Mouse (Mus musculus): Measurements from ENCODE around the gene Usp12. TPM values are rescaled to one million over a fixed set of nuclear protein-coding genes. Genes with fewer than 3 reads are reported as not detected.

Usp12 gene
- polyA plus RNA-seq, 1 experiment from 2014 or later: 14.0 TPM

GRCm38 (mm10) chr5:146776988-146777639 is 17.7 kb downstream of the Usp12 start:
- H3K27ac ChIP-seq (replicated peaks; ENCODE audit: low read depth, low read length): no peak overlapping the region
- no peaks in the 10 kb centered on the region for H3K36me3 ChIP-seq (ENCODE audit: control insufficient read depth, insufficient read depth, low read length)
- WGBS: 82% methylated on average over 13 of the region's 13 CpGs
- H3K27me3 ChIP-seq (replicated peaks; ENCODE audit: control insufficient read depth, insufficient read depth, low read length): no peaks in the 10 kb centered on the region
- no peak for DNase-seq (ENCODE audit: low spot score)
- H3K4me1 ChIP-seq (ENCODE audit: control insufficient read depth, insufficient read depth, low read length): no peaks in the 10 kb centered on the region
- ATAC-seq (ENCODE audit: low read depth): no peak
- H3K9ac ChIP-seq (ENCODE audit: low read depth, low read length): no peak overlapping the region
- H3K4me2 ChIP-seq (ENCODE audit: low read depth, low read length): no peak overlapping the region
- H3K4me3 ChIP-seq (ENCODE audit: low read depth, low read length): no peak overlapping the region
- no peaks in the 10 kb centered on the region for H3K9me3 ChIP-seq (ENCODE audit: control insufficient read depth, low read length)

GRCm38 (mm10) chr5:146771982-146772381 is 22.8 kb downstream of the Usp12 start:
- H3K4me2 ChIP-seq (ENCODE audit: low read depth, low read length): no peak overlapping the region
- H3K4me3 ChIP-seq (ENCODE audit: low read depth, low read length): no peak overlapping the region
- DNase-seq (ENCODE audit: low spot score) (no peak), ATAC-seq (ENCODE audit: low read depth) (no peak)
- WGBS: 45% methylated on average over 11 of the region's 11 CpGs
- H3K9ac ChIP-seq (ENCODE audit: low read depth, low read length): no peak overlapping the region
- H3K9me3 ChIP-seq (ENCODE audit: control insufficient read depth, low read length): no peaks in the 10 kb centered on the region
- 0 out of 2 replicates have a peak, but pooled peaks cover 17% of the 10 kb centered on the region for H3K36me3 ChIP-seq (ENCODE audit: control insufficient read depth, insufficient read depth, low read length)
- no peaks in the 10 kb centered on the region for H3K27me3 ChIP-seq (replicated peaks; ENCODE audit: control insufficient read depth, insufficient read depth, low read length)
- no peaks in the 10 kb centered on the region for H3K4me1 ChIP-seq (ENCODE audit: control insufficient read depth, insufficient read depth, low read length)
- no peak overlapping the region for H3K27ac ChIP-seq (replicated peaks; ENCODE audit: low read depth, low read length)

- DNase-seq (ENCODE audit: low spot score) (no peak), ATAC-seq (ENCODE audit: low read depth) (no peak)
- Histone ChIP-seq H3K4me2 (ENCODE audit: low read depth, low read length) (no peak overlapping the region), H3K27me3 (replicated peaks; ENCODE audit: control insufficient read depth, insufficient read depth, low read length) (no peaks in the 10 kb centered on the region), H3K9ac (ENCODE audit: low read depth, low read length) (no peak overlapping the region), H3K36me3 (ENCODE audit: control insufficient read depth, insufficient read depth, low read length) (0 out of 2 replicates have a peak, but pooled peaks cover 24% of the 10 kb centered on the region), H3K4me3 (ENCODE audit: low read depth, low read length) (no peak overlapping the region), H3K27ac (replicated peaks; ENCODE audit: low read depth, low read length) (no peak overlapping the region), H3K4me1 (ENCODE audit: control insufficient read depth, insufficient read depth, low read length) (no peaks in the 10 kb centered on the region), H3K9me3 (ENCODE audit: control insufficient read depth, low read length) (no peaks in the 10 kb centered on the region)
- 69% methylated on average over 15 of the region's 15 CpGs for WGBS
Observed at GRCm38 (mm10) chr5:146770002-146770848, 24.6 kb downstream of the Usp12 start.

- no peak overlapping the region for H3K4me2 ChIP-seq (ENCODE audit: low read depth, low read length)
- H3K9me3 ChIP-seq (ENCODE audit: control insufficient read depth, low read length): no peaks in the 10 kb centered on the region
- no peak overlapping the region for H3K9ac ChIP-seq (ENCODE audit: low read depth, low read length)
- peaks cover 54% of the 10 kb centered on the region for H3K36me3 ChIP-seq (ENCODE audit: control insufficient read depth, insufficient read depth, low read length)
- H3K4me1 ChIP-seq (ENCODE audit: control insufficient read depth, insufficient read depth, low read length): no peaks in the 10 kb centered on the region
- no peak overlapping the region for H3K4me3 ChIP-seq (ENCODE audit: low read depth, low read length)
- ATAC-seq (ENCODE audit: low read depth): no peak
- no peak overlapping the region for H3K27ac ChIP-seq (replicated peaks; ENCODE audit: low read depth, low read length)
- 86% methylated on average over 5 of the region's 5 CpGs for WGBS
- no peak for DNase-seq (ENCODE audit: low spot score)
- H3K27me3 ChIP-seq (replicated peaks; ENCODE audit: control insufficient read depth, insufficient read depth, low read length): no peaks in the 10 kb centered on the region
Observed at GRCm38 (mm10) chr5:146765791-146766190, 29.0 kb downstream of the Usp12 start.

- H3K27me3 ChIP-seq (replicated peaks; ENCODE audit: control insufficient read depth, insufficient read depth, low read length): no peaks in the 10 kb centered on the region
- no peak overlapping the region for H3K27ac ChIP-seq (replicated peaks; ENCODE audit: low read depth, low read length)
- H3K4me2 ChIP-seq (ENCODE audit: low read depth, low read length): no peak overlapping the region
- DNase-seq (ENCODE audit: low spot score) (no peak), ATAC-seq (ENCODE audit: low read depth) (no peak)
- peaks cover 51% of the 10 kb centered on the region for H3K36me3 ChIP-seq (ENCODE audit: control insufficient read depth, insufficient read depth, low read length)
- no peaks in the 10 kb centered on the region for H3K9me3 ChIP-seq (ENCODE audit: control insufficient read depth, low read length)
- no peak overlapping the region for H3K4me3 ChIP-seq (ENCODE audit: low read depth, low read length)
- 84% methylated on average over 6 of the region's 6 CpGs for WGBS
- no peak overlapping the region for H3K9ac ChIP-seq (ENCODE audit: low read depth, low read length)
- H3K4me1 ChIP-seq (ENCODE audit: control insufficient read depth, insufficient read depth, low read length): no peaks in the 10 kb centered on the region
Observed at GRCm38 (mm10) chr5:146759159-146759558, 35.6 kb downstream of the Usp12 start.

- H3K36me3 ChIP-seq (ENCODE audit: control insufficient read depth, insufficient read depth, low read length): peaks cover 56% of the 10 kb centered on the region
- H3K4me1 ChIP-seq (ENCODE audit: control insufficient read depth, insufficient read depth, low read length): no peaks in the 10 kb centered on the region
- no peak overlapping the region for H3K4me3 ChIP-seq (ENCODE audit: low read depth, low read length)
- no peaks in the 10 kb centered on the region for H3K27me3 ChIP-seq (replicated peaks; ENCODE audit: control insufficient read depth, insufficient read depth, low read length)
- WGBS: 76% methylated on average over 6 of the region's 6 CpGs
- no peak for ATAC-seq (ENCODE audit: low read depth)
- no peak for DNase-seq (ENCODE audit: low spot score)
- H3K9ac ChIP-seq (ENCODE audit: low read depth, low read length): no peak overlapping the region
- H3K9me3 ChIP-seq (ENCODE audit: control insufficient read depth, low read length): no peaks in the 10 kb centered on the region
- H3K27ac ChIP-seq (replicated peaks; ENCODE audit: low read depth, low read length): no peak overlapping the region
- no peak overlapping the region for H3K4me2 ChIP-seq (ENCODE audit: low read depth, low read length)
Observed at GRCm38 (mm10) chr5:146757921-146758320, 36.9 kb downstream of the Usp12 start.

GRCm38 (mm10) chr5:146757316-146757715 is 37.5 kb downstream of the Usp12 start:
- no peak overlapping the region for H3K4me2 ChIP-seq (ENCODE audit: low read depth, low read length)
- H3K9me3 ChIP-seq (ENCODE audit: control insufficient read depth, low read length): no peaks in the 10 kb centered on the region
- H3K27me3 ChIP-seq (replicated peaks; ENCODE audit: control insufficient read depth, insufficient read depth, low read length): no peaks in the 10 kb centered on the region
- no peaks in the 10 kb centered on the region for H3K4me1 ChIP-seq (ENCODE audit: control insufficient read depth, insufficient read depth, low read length)
- H3K36me3 ChIP-seq (ENCODE audit: control insufficient read depth, insufficient read depth, low read length): peaks cover 55% of the 10 kb centered on the region
- no peak overlapping the region for H3K27ac ChIP-seq (replicated peaks; ENCODE audit: low read depth, low read length)
- DNase-seq (ENCODE audit: low spot score) (no peak), ATAC-seq (ENCODE audit: low read depth) (no peak)
- H3K4me3 ChIP-seq (ENCODE audit: low read depth, low read length): no peak overlapping the region
- H3K9ac ChIP-seq (ENCODE audit: low read depth, low read length): no peak overlapping the region
- WGBS: 92% methylated on average over 5 of the region's 5 CpGs

GRCm38 (mm10) chr5:146753181-146753580 is 41.6 kb downstream of the Usp12 start:
- ATAC-seq (ENCODE audit: low read depth) (no peak), DNase-seq (ENCODE audit: low spot score) (no peak)
- Histone ChIP-seq H3K9ac (ENCODE audit: low read depth, low read length) (no peak overlapping the region), H3K27ac (replicated peaks; ENCODE audit: low read depth, low read length) (no peak overlapping the region), H3K4me1 (ENCODE audit: control insufficient read depth, insufficient read depth, low read length) (no peaks in the 10 kb centered on the region), H3K36me3 (ENCODE audit: control insufficient read depth, insufficient read depth, low read length) (peaks cover 70% of the 10 kb centered on the region), H3K4me3 (ENCODE audit: low read depth, low read length) (no peak overlapping the region), H3K27me3 (replicated peaks; ENCODE audit: control insufficient read depth, insufficient read depth, low read length) (no peaks in the 10 kb centered on the region), H3K9me3 (ENCODE audit: control insufficient read depth, low read length) (no peaks in the 10 kb centered on the region), H3K4me2 (ENCODE audit: low read depth, low read length) (no peak overlapping the region)
- WGBS: 94% methylated on average over 8 of the region's 8 CpGs
